Mouse (Mus musculus) neural tube, embryonic 15.5 days (tissue): ENCODE data around the gene Nkd1. TPM values are rescaled to one million over a fixed set of nuclear protein-coding genes. Genes with fewer than 3 reads are reported as not detected.
A peak's percentile ranks its signal among the peaks of the same experiment; 100 is the strongest.

Source experiments
- ATAC-seq: fragments of 200-750 bp; cut with Nextera tagmentation; 2 replicates; pipeline ENCODE4 v1.8.0; 2017; ENCODE audit warnings: mild to moderate bottlenecking, moderate TSS enrichment, moderate library complexity; ENCODE audit not compliant: low FRiP score
- H3K27ac ChIP-seq: fragments of 300-500 bp; sonication (generic); replicated peaks from 2 replicates; pipeline ENCODE4 v1.5.1; 2015; ENCODE audit warnings: mild to moderate bottlenecking, inconsistent platforms
- H3K27me3 ChIP-seq: fragments of 300-500 bp; sonication (generic); replicated peaks from 2 replicates; pipeline ENCODE4 v1.6.1; 2015; ENCODE audit warnings: inconsistent platforms
- H3K36me3 ChIP-seq: fragments of 300-500 bp; sonication (generic); 2 replicates; pipeline ENCODE4 v1.6.1; 2015; ENCODE audit warnings: inconsistent platforms
- H3K4me1 ChIP-seq: fragments of 300-500 bp; sonication (generic); 2 replicates; pipeline ENCODE4 v1.6.1; 2015; ENCODE audit warnings: inconsistent platforms
- H3K4me2 ChIP-seq: fragments of 300-500 bp; sonication (generic); 2 replicates; pipeline ENCODE4 v1.6.1; 2015; ENCODE audit warnings: inconsistent platforms, mild to moderate bottlenecking, moderate library complexity
- H3K4me3 ChIP-seq: fragments of 300-500 bp; sonication (generic); replicated peaks from 2 replicates; pipeline ENCODE4 v1.5.1; 2015; ENCODE audit warnings: mild to moderate bottlenecking, inconsistent platforms
- H3K9ac ChIP-seq: fragments of 300-500 bp; sonication (generic); replicated peaks from 2 replicates; pipeline ENCODE4 v1.6.1; 2015; ENCODE audit warnings: mild to moderate bottlenecking, inconsistent platforms
- H3K9me3 ChIP-seq: fragments of 300-500 bp; sonication (generic); replicated peaks from 2 replicates; pipeline ENCODE4 v1.6.1; 2016; ENCODE audit warnings: inconsistent platforms
- WGBS: fragments of 180-500 bp; shearing (Covaris S2); methylation state at CpG from one replicate; pipeline ENCODE4 v1.1.7; 2015; ENCODE audit warnings: mixed read lengths; 5-methylcytosine and 5-hydroxymethylcytosine counted together
- polyA plus RNA-seq: library from polyadenylated mRNA; unstranded; fragments of >200 nt; fragmentation: Nextera tagmentation; extraction: Ambion mirVana; gene quantifications from 2 replicates; pipeline ENCODE4 v1.2.1, GENCODE M21; 2015

The Nkd1 gene
- polyA plus RNA-seq, 1 experiment from 2014 or later = 40.2 TPM

DNA sequence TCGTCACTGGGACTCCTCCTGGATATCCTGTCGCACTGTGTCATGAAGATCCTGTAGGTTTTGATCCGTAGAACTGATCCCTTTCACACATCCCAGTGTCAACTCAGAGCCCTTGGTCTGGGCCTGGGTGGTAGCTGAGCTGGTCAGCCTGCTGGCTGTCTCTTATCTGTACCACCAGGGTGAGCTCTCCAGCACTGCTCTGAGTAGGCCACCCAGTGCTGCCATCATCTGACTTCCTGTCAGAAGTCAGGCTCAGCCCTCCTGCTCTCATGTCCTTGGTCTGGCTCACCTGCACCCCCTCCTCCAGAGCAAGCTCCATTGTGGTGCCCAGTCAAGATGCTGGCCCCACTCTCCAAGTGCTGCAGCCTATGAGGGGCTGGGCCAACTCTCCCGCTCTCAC is 18.8 kb downstream of the Nkd1 start:
- 92% methylated on average over 4 of the region's 4 CpGs for WGBS
- H3K4me2 ChIP-seq = no peak overlapping the region
- H3K27ac ChIP-seq = no peak overlapping the region
- H3K9ac ChIP-seq = no peak overlapping the region
- no peaks in the 10 kb centered on the region for H3K36me3 ChIP-seq
- peaks cover 26% of the 10 kb centered on the region for H3K4me1 ChIP-seq
- no peaks in the 10 kb centered on the region for H3K27me3 ChIP-seq
- ATAC-seq = no peak
- H3K9me3 ChIP-seq = no peaks in the 10 kb centered on the region
- no peak overlapping the region for H3K4me3 ChIP-seq

DNA sequence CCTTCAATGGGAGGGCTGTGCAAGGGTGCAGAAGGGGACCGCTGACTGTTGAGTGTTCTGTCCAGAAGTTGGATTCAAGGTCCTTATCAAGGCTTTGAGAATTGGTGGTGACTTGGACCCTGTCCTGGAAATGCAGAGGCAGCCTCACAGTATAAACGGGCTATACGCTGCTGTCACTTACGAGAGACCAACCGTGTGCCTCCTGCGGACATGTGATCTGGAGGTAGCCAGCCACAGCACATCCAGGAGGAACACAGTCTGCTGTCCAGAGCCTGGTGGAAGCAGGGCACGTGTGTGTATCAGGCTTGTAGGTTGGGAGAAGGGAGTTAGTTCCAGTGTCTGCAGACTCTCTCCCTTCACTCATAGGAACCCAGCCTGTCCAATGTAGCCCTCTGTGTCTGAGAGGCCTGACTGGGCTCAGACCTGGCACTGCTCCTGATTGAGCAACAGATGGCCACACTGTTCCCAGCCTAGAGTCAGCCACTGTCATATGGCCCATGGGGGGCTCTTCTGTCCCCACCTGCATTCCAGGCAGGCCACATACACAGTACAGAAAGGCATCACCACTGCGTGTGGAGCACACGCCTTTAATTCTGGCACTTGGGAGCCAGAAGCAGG is 21.6 kb downstream of the Nkd1 start:
- H3K9me3 ChIP-seq = no peaks in the 10 kb centered on the region
- no peak overlapping the region for H3K9ac ChIP-seq
- no peaks in the 10 kb centered on the region for H3K27me3 ChIP-seq
- no peak overlapping the region for H3K4me2 ChIP-seq
- H3K4me1 ChIP-seq = peaks cover 26% of the 10 kb centered on the region
- H3K36me3 ChIP-seq = no peaks in the 10 kb centered on the region
- no peak overlapping the region for H3K27ac ChIP-seq
- ATAC-seq = no peak
- H3K4me3 ChIP-seq = no peak overlapping the region
- WGBS = 92% methylated on average over 9 of the region's 9 CpGs

DNA sequence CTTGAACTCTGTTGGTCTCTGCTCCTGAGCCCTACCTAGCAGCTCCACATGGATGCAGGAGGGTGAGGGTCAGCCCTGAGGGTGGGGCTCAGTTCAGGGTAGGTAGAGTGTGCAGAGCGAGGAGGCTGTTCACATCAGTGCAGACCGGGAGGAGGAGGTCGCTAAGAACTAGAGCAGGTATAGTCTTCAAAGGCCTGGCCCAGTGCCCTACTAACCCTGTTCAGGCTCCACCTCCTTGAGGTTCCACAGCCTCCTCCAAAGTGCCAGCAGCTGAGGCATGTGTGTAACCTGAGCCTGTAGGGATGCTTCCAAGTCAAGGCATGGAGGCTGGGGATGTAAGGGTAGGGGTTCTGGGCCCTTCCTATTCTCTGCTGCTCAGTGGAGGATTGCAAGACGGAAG is 23.5 kb downstream of the Nkd1 start:
- no peak for ATAC-seq
- 84% methylated on average over 4 of the region's 4 CpGs for WGBS
- 0 out of 2 replicates have a peak, but pooled peaks cover 3% of the 10 kb centered on the region for H3K36me3 ChIP-seq

DNA sequence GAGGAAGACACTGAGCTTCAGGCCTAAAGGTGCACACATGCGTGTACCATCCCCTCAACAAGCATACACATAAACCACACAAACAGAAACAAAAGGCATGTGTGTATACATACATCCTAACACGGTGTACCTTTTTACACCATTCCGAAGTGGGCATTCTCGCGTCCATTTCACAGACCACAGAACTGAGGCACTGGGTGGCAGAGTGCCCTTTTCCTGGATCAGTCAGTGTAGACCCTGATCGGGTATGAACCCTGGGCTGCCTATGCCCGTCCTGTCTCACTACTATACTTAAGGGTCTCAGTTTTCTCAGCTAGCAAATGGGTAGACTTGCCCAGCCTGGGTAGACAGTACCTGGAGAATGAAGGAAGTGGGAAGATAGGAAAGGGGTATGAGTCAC is 24.3 kb downstream of the Nkd1 start:
- Histone ChIP-seq H3K36me3 (0 out of 2 replicates have a peak, but pooled peaks cover 3% of the 10 kb centered on the region), H3K4me1 (peaks cover 11% of the 10 kb centered on the region), H3K4me2 (no peak overlapping the region), H3K9ac (no peak overlapping the region), H3K27ac (peak overlapping the region; percentile 60), H3K27me3 (no peaks in the 10 kb centered on the region), H3K4me3 (no peak overlapping the region), H3K9me3 (no peaks in the 10 kb centered on the region)
- ATAC-seq = no peak
- WGBS = 94% methylated on average over 7 of the region's 7 CpGs

More for the DNA sequence above, 23.5 kb downstream of the Nkd1 start:
- Histone ChIP-seq H3K4me3 (no peak overlapping the region), H3K4me1 (peaks cover 11% of the 10 kb centered on the region), H3K27me3 (no peaks in the 10 kb centered on the region), H3K9ac (no peak overlapping the region), H3K4me2 (no peak overlapping the region), H3K27ac (no peak overlapping the region), H3K9me3 (no peaks in the 10 kb centered on the region)

DNA sequence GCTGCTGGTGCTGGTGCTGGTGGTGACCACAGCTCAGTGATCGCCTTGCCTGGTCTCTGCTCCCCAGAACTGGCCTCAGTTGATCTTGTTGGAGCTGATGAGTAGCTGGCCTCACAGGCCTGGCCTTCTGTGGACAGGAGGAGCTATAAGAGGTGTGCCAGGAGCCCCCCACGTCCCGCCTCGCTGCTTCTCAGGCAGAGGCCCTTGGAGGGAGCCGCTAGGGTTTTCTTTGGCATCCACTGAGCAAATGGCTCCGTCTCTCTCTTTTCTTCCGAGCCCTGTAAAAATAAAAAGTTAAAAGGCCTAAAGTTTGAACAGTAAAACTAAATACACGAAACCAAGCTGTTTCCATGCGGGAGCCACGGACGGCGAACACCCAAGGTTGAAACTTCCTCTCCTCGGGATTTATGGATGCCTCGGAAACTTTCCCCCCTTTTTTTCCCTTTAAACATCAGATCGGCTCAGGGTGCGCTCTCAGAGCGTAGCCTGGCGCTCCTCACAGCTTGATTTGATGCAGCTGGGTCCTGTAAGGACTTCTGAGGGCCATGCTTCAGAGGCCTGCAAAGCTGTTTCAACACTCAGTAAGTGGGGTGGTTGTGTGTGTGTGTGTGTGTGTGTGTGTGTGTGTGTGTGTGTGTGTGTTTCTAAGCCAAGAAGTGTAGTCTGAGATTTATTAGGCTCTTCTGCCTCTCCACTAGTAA is 25.0 kb downstream of the Nkd1 start:
- peaks cover 11% of the 10 kb centered on the region for H3K4me1 ChIP-seq
- no peaks in the 10 kb centered on the region for H3K27me3 ChIP-seq
- no peak for ATAC-seq
- peak overlapping the region; percentile 60 for H3K27ac ChIP-seq
- H3K9me3 ChIP-seq = no peaks in the 10 kb centered on the region
- 59% methylated on average over 18 of the region's 18 CpGs for WGBS
- H3K4me2 ChIP-seq = no peak overlapping the region
- 0 out of 2 replicates have a peak, but pooled peaks cover 3% of the 10 kb centered on the region for H3K36me3 ChIP-seq
- no peak overlapping the region for H3K9ac ChIP-seq
- no peak overlapping the region for H3K4me3 ChIP-seq

DNA sequence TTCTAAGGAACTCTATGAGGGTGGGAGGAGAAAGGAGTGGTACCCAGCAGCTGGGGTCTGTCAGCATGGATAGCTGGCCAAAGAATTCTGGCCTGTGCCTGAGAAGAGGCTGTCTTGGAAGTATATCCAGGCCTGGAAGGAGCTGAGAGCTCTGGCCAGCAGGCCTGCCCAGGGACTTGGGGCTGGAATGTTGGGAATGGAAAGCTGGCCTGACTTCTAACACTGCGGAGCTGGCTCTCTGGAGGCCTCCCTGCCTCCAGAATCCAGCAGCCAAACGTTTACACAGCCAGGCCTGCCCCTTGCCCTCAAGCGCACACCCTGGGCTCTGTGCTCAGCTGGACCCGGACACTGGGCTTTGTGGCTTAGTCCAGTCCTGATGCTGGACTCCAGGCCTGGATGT is 34.5 kb downstream of the Nkd1 start:
- Histone ChIP-seq H3K9ac (no peak overlapping the region), H3K4me2 (no peak overlapping the region), H3K4me3 (no peak overlapping the region), H3K4me1 (peaks cover 5% of the 10 kb centered on the region), H3K9me3 (no peaks in the 10 kb centered on the region), H3K27me3 (no peaks in the 10 kb centered on the region), H3K27ac (no peak overlapping the region), H3K36me3 (no peaks in the 10 kb centered on the region)
- 83% methylated on average over 4 of the region's 4 CpGs for WGBS
- no peak for ATAC-seq

DNA sequence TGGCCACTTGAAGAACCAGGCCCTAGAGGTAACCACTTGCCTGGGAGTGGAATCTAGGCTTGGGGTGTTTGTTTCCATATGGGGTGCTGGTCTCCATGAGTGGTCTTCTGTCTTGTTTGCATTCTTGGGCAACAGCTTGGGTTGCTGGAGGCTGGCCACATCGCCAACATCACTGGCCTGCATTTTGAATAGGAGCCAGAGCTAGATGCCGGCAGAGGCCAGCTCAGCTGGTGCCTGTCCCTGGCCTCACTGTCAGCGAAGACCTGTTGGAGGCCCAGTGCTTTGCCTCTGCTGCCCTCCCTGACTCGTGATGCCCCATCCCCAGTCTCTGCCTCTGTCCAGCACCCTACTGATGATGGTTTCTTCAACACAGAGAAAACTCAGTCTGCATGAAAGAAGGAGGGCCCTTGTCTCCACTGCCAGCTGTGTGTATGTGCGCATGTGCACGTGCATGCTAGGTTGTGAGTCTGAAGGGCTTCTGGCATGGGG is 38.9 kb downstream of the Nkd1 start:
- Histone ChIP-seq H3K9ac (no peak overlapping the region), H3K27me3 (no peaks in the 10 kb centered on the region), H3K27ac (no peak overlapping the region), H3K4me2 (no peak overlapping the region), H3K9me3 (no peaks in the 10 kb centered on the region), H3K36me3 (no peaks in the 10 kb centered on the region), H3K4me1 (peaks cover 7% of the 10 kb centered on the region), H3K4me3 (no peak overlapping the region)
- WGBS = 84% methylated on average over 6 of the region's 6 CpGs
- ATAC-seq = no peak

DNA sequence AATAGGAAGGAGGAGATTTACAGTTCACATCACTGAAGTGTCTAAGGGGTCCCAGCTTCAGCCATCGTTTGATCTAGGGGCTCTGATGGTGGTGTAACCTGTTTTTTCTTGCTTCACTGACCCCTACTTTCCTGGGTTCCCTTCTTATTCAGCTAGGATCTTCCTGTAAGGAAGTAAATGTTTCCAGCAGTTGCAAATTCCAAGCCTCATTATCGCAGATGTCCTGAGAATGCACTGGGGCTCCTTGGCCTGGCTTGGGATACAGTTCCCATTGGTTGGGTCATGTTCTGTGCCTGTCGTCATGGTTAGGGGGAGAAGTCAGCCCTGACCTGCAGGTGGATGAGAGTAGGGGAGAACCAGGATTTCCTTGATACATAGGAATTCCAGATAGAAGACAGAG is 40.2 kb downstream of the Nkd1 start:
- WGBS = 80% methylated on average over 3 of the region's 3 CpGs
- ATAC-seq = no peak

DNA sequence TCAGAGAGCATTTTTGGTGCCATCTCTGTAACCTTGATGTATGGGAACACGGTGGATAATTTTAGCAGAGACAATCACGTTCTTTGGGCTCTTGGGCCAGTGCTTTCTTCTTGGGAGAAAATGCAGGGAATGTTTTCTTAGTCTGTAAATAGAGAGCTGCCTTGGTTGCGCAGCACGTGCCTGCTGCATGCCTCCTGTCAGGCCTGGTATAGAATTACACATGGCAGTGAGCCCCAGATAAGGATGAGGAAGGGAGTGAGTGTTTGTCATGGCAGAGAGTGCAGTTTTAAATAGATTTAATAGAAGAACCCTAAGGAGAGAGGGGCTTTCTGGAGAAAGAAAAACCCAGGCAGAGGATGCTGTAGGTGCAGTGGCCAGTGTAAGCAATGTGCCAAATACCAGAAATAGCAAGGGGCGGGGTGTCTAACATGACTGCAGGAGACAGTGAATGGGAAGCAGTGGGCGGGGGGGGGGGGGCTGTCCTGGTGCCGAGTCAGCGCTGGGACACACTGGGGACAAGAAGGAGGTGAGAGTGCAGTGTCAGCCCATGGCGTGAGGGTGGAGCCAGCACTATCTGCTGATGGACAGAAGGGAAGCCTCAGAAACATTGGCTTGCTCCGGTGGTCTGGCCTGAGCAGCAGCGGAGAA is 43.2 kb downstream of the Nkd1 start:
- Histone ChIP-seq H3K9ac (no peak overlapping the region), H3K9me3 (no peaks in the 10 kb centered on the region), H3K27ac (no peak overlapping the region), H3K36me3 (no peaks in the 10 kb centered on the region), H3K4me1 (peaks cover 36% of the 10 kb centered on the region), H3K4me3 (no peak overlapping the region), H3K4me2 (no peak overlapping the region), H3K27me3 (no peaks in the 10 kb centered on the region)
- no peak for ATAC-seq
- WGBS = 77% methylated on average over 11 of the region's 11 CpGs

More for the DNA sequence above, 40.2 kb downstream of the Nkd1 start:
- H3K9me3 ChIP-seq = no peaks in the 10 kb centered on the region
- no peak overlapping the region for H3K4me3 ChIP-seq
- no peak overlapping the region for H3K4me2 ChIP-seq
- H3K27me3 ChIP-seq = no peaks in the 10 kb centered on the region
- peaks cover 14% of the 10 kb centered on the region for H3K4me1 ChIP-seq
- H3K27ac ChIP-seq = no peak overlapping the region
- no peaks in the 10 kb centered on the region for H3K36me3 ChIP-seq
- no peak overlapping the region for H3K9ac ChIP-seq

DNA sequence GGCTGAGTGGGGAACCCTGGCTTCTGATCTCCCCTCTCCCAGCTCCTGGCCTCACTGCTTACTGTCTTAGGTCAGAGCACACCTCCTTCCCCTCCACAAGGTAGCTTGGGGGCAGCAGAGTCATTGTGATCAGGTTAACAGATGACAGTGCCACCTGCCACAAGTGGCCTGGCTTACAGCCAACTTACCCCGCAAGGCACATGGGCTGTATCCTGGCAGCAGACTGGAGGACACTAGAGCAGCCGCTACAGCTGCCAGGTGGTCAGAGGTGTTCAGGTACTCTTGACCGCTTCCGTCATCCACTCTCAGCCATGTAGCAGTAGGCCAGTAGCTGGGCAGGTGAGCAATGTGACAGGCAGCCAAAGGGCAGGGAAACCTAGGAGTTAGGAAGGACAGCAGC is 45.0 kb downstream of the Nkd1 start:
- no peak for ATAC-seq
- no peak overlapping the region for H3K4me3 ChIP-seq
- H3K9ac ChIP-seq = no peak overlapping the region
- H3K36me3 ChIP-seq = no peaks in the 10 kb centered on the region
- no peaks in the 10 kb centered on the region for H3K9me3 ChIP-seq
- peaks cover 53% of the 10 kb centered on the region for H3K4me1 ChIP-seq
- 73% methylated on average over 4 of the region's 4 CpGs for WGBS
- no peak overlapping the region for H3K4me2 ChIP-seq
- no peak overlapping the region for H3K27ac ChIP-seq
- H3K27me3 ChIP-seq = no peaks in the 10 kb centered on the region

DNA sequence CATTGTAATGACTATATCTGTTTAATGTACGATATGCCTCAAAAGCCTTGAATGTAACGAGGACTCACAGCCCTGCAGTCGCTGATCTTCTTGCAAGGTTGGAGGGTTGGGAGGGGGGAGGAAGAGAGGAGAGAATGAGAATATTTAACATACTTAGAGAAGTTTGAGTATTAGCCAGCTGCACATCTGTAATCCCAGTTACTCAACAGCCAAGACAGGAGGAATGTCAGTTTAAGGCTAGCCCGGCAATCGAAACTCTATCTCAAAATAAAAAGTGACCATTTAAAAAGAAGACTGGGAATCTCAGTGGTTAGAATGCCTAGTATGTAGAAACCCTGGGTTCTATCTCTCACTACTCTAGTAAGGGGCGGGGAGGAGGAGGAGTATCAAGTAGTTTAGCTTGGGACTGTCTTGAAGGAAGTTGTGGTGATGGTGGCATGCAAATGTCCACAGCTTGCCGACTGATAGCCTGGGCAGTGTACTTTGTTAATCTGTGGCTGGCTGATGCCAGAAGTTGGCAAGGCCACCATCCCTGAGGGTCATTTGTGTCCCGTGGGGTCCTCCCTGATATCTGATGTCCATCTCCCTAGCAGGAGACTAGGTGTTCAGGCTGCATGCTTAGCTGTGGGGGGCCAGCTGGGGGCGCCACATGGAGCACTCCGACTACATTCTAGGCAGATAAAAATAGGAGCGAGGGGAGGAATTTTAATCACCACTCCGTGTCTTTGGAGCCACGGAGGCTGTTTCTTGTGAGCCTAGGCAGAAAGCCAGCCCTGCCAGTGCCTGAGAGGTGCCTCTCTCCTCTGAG is 46.4 kb downstream of the Nkd1 start:
- Histone ChIP-seq H3K4me3 (no peak overlapping the region), H3K4me1 (peaks cover 67% of the 10 kb centered on the region), H3K27ac (no peak overlapping the region), H3K9me3 (no peaks in the 10 kb centered on the region), H3K4me2 (no peak overlapping the region), H3K9ac (no peak overlapping the region), H3K36me3 (no peaks in the 10 kb centered on the region), H3K27me3 (no peaks in the 10 kb centered on the region)
- 59% methylated on average over 13 of the region's 13 CpGs for WGBS
- ATAC-seq = no peak
